Mouse (Mus musculus): ENCODE measurements around the gene Gm10645. TPM values are rescaled to one million over a fixed set of nuclear protein-coding genes. Genes with fewer than 3 reads are reported as not detected.

The Gm10645 gene
- polyA plus RNA-seq, 1 experiment from 2014 or later: 3.2 TPM

DNA sequence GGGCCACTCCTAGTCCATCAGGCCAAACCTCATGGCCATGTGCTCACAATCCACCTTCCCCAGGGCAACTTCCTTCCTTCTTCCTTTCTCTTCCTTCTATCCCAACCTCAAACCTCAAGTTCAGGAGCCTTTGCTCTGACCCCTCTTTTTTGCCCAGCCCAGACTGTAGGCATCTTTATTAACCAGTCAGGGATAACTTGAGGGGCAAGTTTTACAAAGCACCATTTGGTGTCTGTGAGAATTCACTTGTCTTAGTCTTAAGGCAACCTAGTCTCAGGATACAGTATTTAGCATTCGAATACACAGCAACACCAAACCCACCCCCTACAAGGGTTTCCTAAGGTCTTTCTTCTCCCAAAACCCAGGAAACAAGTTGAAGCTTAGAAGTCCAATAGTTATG, 6.4 kb downstream of the Gm10645 start:
- DNase-seq (ENCODE audit: low spot score): no peak
- Histone ChIP-seq H3K27me3 (ENCODE audit: insufficient read depth, poor library complexity, severe bottlenecking) (no peaks in the 10 kb centered on the region), H3K4me1 (replicated peaks) (peaks cover 2% of the 10 kb centered on the region; the same call in 1 of the 2 replicates), H3K4me3 (no peak overlapping the region), H3K9me3 (no peaks in the 10 kb centered on the region), H3K36me3 (no peaks in the 10 kb centered on the region), H3K27ac (no peak overlapping the region)
- WGBS: 44% methylated on average over 1 of the region's 1 CpGs

DNA sequence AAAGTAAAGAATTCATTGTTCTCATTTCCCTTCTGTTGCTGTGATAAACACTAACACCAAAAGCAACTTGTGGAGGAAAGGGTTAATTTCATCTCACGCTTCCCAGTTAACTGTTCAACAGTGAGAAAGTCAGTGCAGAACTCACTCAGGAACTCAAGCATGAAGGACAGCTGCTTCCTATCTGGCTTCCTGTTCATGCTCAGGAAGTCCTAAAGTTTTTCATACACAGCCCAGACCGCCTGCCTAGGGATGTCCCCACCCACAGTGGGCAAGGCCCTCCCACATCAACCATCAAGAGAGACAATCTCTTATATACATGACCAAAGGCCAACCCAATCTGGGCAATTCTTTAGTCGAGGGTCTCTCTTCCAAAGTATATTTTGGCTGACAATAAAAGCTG, 7.0 kb downstream of the Gm10645 start:
- Histone ChIP-seq H3K4me3 (no peak overlapping the region), H3K36me3 (no peaks in the 10 kb centered on the region), H3K27ac (no peak overlapping the region), H3K9me3 (no peaks in the 10 kb centered on the region), H3K27me3 (ENCODE audit: insufficient read depth, poor library complexity, severe bottlenecking) (no peaks in the 10 kb centered on the region), H3K4me1 (replicated peaks) (no peaks in the 10 kb centered on the region)
- no peak for DNase-seq (ENCODE audit: low spot score)
- 72% methylated on average over 3 of the region's 3 CpGs for WGBS

DNA sequence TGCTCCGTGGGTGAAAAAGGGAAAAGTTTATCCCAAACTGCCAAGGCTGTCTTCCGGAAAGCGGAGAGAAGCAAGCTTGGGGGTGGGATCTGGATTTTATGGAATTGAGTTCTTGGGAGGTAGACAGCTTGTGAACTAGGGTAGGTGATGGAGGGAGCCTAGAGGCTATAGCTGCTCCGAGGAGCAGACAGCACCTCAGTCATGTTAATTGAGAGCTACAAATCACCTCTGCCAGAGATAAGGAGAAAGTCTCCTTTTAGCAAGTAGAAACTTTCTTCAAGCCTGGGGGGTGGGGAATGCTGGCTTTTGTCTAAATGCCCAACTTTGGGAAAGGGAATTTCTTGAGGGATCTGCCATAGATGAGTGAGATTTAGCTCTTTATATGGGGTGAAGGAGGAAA, 10.9 kb downstream of the Gm10645 start:
- Histone ChIP-seq H3K9me3 (no peaks in the 10 kb centered on the region), H3K27ac (no peak overlapping the region), H3K27me3 (ENCODE audit: insufficient read depth, poor library complexity, severe bottlenecking) (no peaks in the 10 kb centered on the region), H3K4me1 (replicated peaks) (no peaks in the 10 kb centered on the region), H3K36me3 (no peaks in the 10 kb centered on the region), H3K4me3 (no peak overlapping the region)
- 53% methylated on average over 4 of the region's 4 CpGs for WGBS
- DNase-seq (ENCODE audit: low spot score): no peak

DNA sequence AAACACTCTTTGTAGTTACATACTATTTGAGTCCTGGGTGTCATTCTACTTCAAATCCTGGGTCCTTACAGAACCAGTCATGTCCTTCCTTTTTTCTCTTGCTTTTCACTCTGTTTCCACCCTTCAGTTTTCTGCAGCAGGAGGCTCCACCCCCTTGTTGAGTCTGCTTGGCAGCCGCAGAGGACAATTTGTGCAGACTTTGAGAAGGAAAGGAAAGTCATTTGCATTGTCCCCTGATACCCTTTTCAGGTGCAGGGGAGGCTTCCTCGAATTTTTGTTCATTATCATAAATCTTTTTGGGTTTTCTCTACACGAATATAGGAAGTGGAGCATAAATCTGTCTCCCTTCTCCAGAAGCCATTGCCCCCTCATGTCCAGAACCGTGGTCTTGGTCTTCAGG, 13.5 kb downstream of the Gm10645 start:
- H3K9me3 ChIP-seq: no peaks in the 10 kb centered on the region
- no peaks in the 10 kb centered on the region for H3K27me3 ChIP-seq (ENCODE audit: insufficient read depth, poor library complexity, severe bottlenecking)
- no peak for DNase-seq (ENCODE audit: low spot score)
- H3K4me3 ChIP-seq: no peak overlapping the region
- WGBS: 71% methylated on average over 4 of the region's 4 CpGs
- H3K27ac ChIP-seq: no peak overlapping the region
- no peaks in the 10 kb centered on the region for H3K36me3 ChIP-seq
- no peaks in the 10 kb centered on the region for H3K4me1 ChIP-seq (replicated peaks)

DNA sequence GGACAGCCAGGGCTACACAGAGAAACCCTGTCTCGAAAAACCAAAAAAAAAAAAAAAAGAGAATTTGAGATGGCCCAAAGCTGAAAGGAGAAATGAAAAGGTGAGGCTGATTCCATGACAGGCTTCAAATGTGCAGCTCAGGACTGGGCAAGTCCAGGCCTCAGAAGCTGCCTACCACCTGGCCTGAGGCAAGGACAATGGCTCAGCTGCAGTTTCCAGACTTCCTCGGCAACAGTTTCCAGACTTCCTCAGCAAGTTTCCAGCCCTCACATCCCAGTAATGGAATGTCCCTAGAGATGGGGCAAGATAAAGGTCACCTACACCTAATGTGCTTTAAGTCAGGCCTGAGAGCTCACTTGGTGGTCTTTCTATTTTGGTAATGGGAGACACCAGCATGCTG, 13.9 kb downstream of the Gm10645 start:
- H3K9me3 ChIP-seq: no peaks in the 10 kb centered on the region
- no peaks in the 10 kb centered on the region for H3K27me3 ChIP-seq (ENCODE audit: insufficient read depth, poor library complexity, severe bottlenecking)
- no peak overlapping the region for H3K4me3 ChIP-seq
- H3K4me1 ChIP-seq (replicated peaks): no peaks in the 10 kb centered on the region
- H3K27ac ChIP-seq: no peak overlapping the region
- WGBS: 68% methylated on average over 2 of the region's 2 CpGs
- no peaks in the 10 kb centered on the region for H3K36me3 ChIP-seq
- no peak for DNase-seq (ENCODE audit: low spot score)

DNA sequence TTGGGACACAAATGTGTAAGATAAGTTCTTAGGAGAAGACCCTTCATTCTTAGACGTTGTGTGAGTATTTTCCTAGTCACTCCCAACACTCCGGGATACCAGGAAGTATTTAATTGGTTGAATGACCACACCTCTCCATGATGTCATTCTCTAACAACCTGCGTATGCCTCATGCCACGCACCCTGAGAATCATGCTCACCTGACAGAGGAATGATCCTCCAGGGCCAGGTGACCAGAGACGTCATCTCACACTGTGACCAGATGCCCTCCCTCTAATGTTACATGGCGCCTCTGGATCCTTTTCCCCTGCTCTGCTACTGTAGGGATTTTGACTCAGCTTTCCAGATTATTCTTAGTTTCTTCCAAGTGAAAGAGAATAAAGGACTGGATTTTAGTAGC, 16.8 kb downstream of the Gm10645 start:
- DNase-seq (ENCODE audit: low spot score): no peak
- 88% methylated on average over 6 of the region's 6 CpGs for WGBS
- H3K4me1 ChIP-seq (replicated peaks): no peaks in the 10 kb centered on the region

DNA sequence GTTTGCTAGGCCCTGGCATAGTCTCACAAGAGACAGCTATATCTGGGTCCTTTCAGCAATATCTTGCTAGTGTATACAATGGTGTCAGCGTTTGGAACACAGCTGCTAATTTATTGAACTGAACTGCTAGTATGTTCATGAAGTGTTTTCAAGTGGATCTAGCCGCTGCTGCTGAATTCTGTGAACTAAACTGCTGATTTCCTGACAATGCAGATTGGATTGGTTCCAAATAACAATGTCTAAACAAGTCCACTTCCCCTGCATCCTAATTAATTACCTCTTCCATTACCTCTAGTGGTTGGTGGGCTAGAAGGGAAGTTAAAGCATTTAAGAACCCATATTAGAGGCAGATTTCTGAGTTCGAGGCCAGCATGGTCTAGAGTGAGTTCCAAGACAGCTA, 20.5 kb downstream of the Gm10645 start:
- Histone ChIP-seq H3K4me3 (no peak overlapping the region), H3K27me3 (ENCODE audit: insufficient read depth, poor library complexity, severe bottlenecking) (no peaks in the 10 kb centered on the region), H3K9me3 (no peaks in the 10 kb centered on the region), H3K36me3 (no peaks in the 10 kb centered on the region), H3K27ac (no peak overlapping the region), H3K4me1 (replicated peaks) (no peaks in the 10 kb centered on the region)
- DNase-seq (ENCODE audit: low spot score): no peak
- 90% methylated on average over 3 of the region's 3 CpGs for WGBS

More for the DNA sequence above, 16.8 kb downstream of the Gm10645 start:
- Histone ChIP-seq H3K4me3 (no peak overlapping the region), H3K9me3 (no peaks in the 10 kb centered on the region), H3K27ac (no peak overlapping the region), H3K27me3 (ENCODE audit: insufficient read depth, poor library complexity, severe bottlenecking) (no peaks in the 10 kb centered on the region), H3K36me3 (no peaks in the 10 kb centered on the region)

DNA sequence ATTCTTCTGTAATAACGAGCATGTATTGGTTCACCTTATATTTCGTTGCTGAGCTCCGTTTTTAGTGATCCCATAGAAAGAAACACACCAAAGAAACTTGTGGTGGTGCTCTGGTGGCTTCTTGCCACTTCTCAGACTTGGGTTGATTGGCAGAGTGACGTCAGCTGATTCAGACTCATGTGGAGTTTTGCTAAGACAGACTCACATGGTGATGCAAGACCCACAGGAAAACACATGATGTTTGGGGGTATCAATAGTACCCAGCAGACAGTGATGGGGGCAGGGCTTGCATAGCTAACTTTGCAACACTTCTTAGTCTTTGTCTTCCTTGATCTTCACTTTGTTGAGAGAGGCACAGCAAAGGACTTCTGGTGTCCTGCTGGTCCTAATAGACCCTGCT, 21.4 kb downstream of the Gm10645 start:
- Histone ChIP-seq H3K27me3 (ENCODE audit: insufficient read depth, poor library complexity, severe bottlenecking) (no peaks in the 10 kb centered on the region), H3K9me3 (no peaks in the 10 kb centered on the region), H3K27ac (no peak overlapping the region), H3K36me3 (no peaks in the 10 kb centered on the region), H3K4me3 (no peak overlapping the region), H3K4me1 (replicated peaks) (no peaks in the 10 kb centered on the region)
- no peak for DNase-seq (ENCODE audit: low spot score)
- WGBS: 92% methylated on average over 4 of the region's 4 CpGs

DNA sequence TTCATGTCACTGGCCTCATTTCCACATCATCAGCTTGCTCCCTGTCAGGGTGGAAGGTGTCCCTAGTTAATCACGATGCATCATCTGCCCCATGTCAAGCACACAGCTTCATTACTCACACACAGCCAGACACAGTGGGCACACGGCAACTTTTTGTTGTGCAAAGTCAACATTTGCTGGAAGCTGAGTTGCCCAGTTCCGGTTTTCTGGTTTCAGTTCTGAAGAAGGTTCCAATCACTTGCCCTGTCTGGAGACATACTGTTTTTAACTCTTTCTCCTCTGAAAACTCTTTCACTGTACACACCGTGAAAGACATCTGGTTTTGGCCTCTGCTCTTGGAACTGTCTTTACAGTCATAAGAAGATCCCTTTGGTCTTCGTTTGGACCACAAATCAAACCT, 24.6 kb downstream of the Gm10645 start:
- Histone ChIP-seq H3K36me3 (no peaks in the 10 kb centered on the region), H3K9me3 (no peaks in the 10 kb centered on the region), H3K4me1 (replicated peaks) (no peaks in the 10 kb centered on the region), H3K27ac (no peak overlapping the region), H3K4me3 (no peak overlapping the region), H3K27me3 (ENCODE audit: insufficient read depth, poor library complexity, severe bottlenecking) (no peaks in the 10 kb centered on the region)
- DNase-seq (ENCODE audit: low spot score): no peak
- 80% methylated on average over 5 of the region's 5 CpGs for WGBS

DNA sequence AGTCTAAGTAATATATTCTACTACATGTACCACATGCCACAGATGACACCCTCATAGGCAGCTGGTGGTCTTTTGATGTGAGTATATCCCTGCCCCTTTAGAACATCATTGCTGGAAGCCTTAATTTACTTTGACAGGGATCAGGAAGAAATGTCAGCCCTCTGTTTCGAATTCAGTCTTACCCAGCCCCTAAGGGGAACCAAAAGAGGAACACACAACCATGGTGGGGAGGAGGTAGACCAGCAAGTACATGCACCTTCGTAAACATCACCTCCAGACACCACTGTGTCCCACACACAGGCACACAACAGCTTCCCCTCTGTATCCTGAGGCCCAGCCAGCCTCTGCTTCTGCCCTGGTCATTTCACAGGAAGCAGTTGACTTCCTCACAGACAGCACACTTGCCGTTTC, 25.3 kb downstream of the Gm10645 start:
- no peaks in the 10 kb centered on the region for H3K4me1 ChIP-seq (replicated peaks)
- no peaks in the 10 kb centered on the region for H3K9me3 ChIP-seq
- no peak overlapping the region for H3K4me3 ChIP-seq
- no peak overlapping the region for H3K27ac ChIP-seq
- no peaks in the 10 kb centered on the region for H3K36me3 ChIP-seq
- 83% methylated on average over 3 of the region's 3 CpGs for WGBS
- DNase-seq (ENCODE audit: low spot score): no peak
- no peaks in the 10 kb centered on the region for H3K27me3 ChIP-seq (ENCODE audit: insufficient read depth, poor library complexity, severe bottlenecking)

DNA sequence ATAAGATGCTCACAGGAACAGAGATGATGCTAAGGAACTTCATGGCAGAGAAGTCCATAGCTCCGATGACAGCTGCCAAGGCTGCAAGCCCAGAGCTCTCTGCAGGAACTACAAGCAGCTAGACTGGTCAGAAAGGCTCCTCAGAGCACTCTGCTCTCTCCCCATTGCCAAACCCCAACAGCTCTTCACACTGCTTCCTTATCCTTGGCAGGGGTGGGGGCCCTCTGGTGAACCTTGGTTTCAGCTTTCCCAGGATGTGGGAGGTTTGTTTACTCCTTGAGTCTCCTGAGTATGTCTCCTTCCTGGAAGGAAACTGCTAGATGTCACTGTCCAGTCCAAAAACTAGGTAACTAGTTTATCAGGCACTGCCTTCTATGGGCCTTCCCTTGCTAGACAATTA, 25.9 kb downstream of the Gm10645 start:
- no peaks in the 10 kb centered on the region for H3K27me3 ChIP-seq (ENCODE audit: insufficient read depth, poor library complexity, severe bottlenecking)
- H3K36me3 ChIP-seq: no peaks in the 10 kb centered on the region
- 81% methylated on average over 1 of the region's 1 CpGs for WGBS
- H3K4me1 ChIP-seq (replicated peaks): no peaks in the 10 kb centered on the region
- no peak overlapping the region for H3K27ac ChIP-seq
- no peak for DNase-seq (ENCODE audit: low spot score)
- no peaks in the 10 kb centered on the region for H3K9me3 ChIP-seq
- H3K4me3 ChIP-seq: no peak overlapping the region

DNA sequence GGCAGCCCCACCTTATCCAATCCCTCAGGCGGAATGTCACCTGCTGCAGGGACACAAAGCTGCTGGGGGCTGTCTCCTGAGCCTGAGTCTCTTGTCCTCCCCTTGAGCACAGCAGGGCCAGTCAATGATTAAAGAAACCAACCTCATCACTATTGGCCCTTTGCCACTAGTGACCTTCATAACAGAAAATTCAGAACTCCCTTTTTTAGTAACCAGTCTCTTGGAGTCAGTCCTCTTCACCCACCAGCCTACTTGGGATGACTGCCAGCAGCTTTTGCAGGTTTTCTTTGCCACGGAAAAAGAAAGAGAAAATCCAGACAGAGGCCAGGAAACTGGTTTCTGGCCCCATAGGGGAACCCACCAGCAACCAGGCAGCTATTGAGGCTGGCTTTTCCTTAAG, 30.9 kb downstream of the Gm10645 start:
- H3K4me1 ChIP-seq (replicated peaks): no peaks in the 10 kb centered on the region
- no peaks in the 10 kb centered on the region for H3K36me3 ChIP-seq
- H3K4me3 ChIP-seq: no peak overlapping the region
- H3K27me3 ChIP-seq (ENCODE audit: insufficient read depth, poor library complexity, severe bottlenecking): no peaks in the 10 kb centered on the region
- H3K9me3 ChIP-seq: no peaks in the 10 kb centered on the region
- no peak for DNase-seq (ENCODE audit: low spot score)
- 71% methylated on average over 2 of the region's 2 CpGs for WGBS
- no peak overlapping the region for H3K27ac ChIP-seq

All from hindbrain, embryonic 10.5 days (tissue).